Comparison of ENCODE assay signal across 28 mouse cellular contexts in genomic region chr1:137561686-137562085, GRCm38 (mm10).
DNase-seq lines count a peak whose midpoint lies in the region; ATAC-seq and TF ChIP-seq lines count a peak whose summit lies in the region.
"Had no signal": no experiment of that assay in that cellular context is flagged by ENCODE, and none has a peak within 500 bp of the region (broad histone marks: within the 10 kb centered on the region; RNA-seq: fewer than 3 reads in every experiment).

No protein-coding gene starts in this region.

- H3K79me2 ChIP-seq in liver, adult 2 months (ENCODE audit: control insufficient read depth, insufficient read depth, low read length): no peaks in the 10 kb centered on the region

- H3K4me1 ChIP-seq in heart, embryonic 16.5 days (ENCODE audit: control insufficient read depth, insufficient read depth, low read length): peaks cover 3% of the 10 kb centered on the region; the same call in 1 of the 2 replicates
- peaks cover 2% of the 10 kb centered on the region; the same call in 1 of the 2 replicates for H3K4me1 ChIP-seq in liver, adult 2 months (ENCODE audit: control insufficient read depth, insufficient read depth, low read length)
- H3K4me1 ChIP-seq in midbrain, embryonic 11.5 days (ENCODE audit: control insufficient read depth, insufficient read depth, low read length): no peaks in the 10 kb centered on the region
- no peaks in the 10 kb centered on the region for H3K4me1 ChIP-seq in midbrain, embryonic 14.5 days (ENCODE audit: control insufficient read depth, insufficient read depth, low read length)
- H3K4me1 ChIP-seq: forebrain, embryonic 12.5 days; neural tube, embryonic 12.5 days had no signal

- no peak for TF ChIP-seq POLR2A in liver, adult 2 months (IDR thresholded peaks at IDR 0.05; ENCODE audit: extremely low read depth, insufficient read depth, low read length)

- no peak for TF ChIP-seq CTCF in liver, adult 2 months (IDR thresholded peaks at IDR 0.05; ENCODE audit: low read depth, low read length)

- 48% methylated on average over 3 of the region's 3 CpGs for WGBS in heart, embryonic 16.5 days
- 34% methylated on average over 3 of the region's 3 CpGs for WGBS in liver, adult 2 months
- 82% methylated on average over 3 of the region's 3 CpGs for WGBS in midbrain, embryonic 11.5 days
- WGBS in midbrain, embryonic 14.5 days: 78% methylated on average over 3 of the region's 3 CpGs

- H3K4me3 ChIP-seq in heart, embryonic 16.5 days (ENCODE audit: low read length): no peak overlapping the region
- no peak overlapping the region for H3K4me3 ChIP-seq in liver, adult 2 months (ENCODE audit: insufficient read depth, low read depth, low read length)
- no peak overlapping the region for H3K4me3 ChIP-seq in midbrain, embryonic 11.5 days (ENCODE audit: low read depth, low read length)
- no peak overlapping the region for H3K4me3 ChIP-seq in midbrain, embryonic 14.5 days (replicated peaks; ENCODE audit: low read depth, low read length)
- H3K4me3 ChIP-seq: embryonic facial prominence, embryonic 10.5 days; embryonic facial prominence, embryonic 15.5 days; forebrain, embryonic 12.5 days; limb, embryonic 13.5 days; neural tube, embryonic 12.5 days had no signal

- no peak overlapping the region for H3K9ac ChIP-seq in heart, embryonic 16.5 days (ENCODE audit: low read length)
- H3K9ac ChIP-seq in liver, adult 2 months (ENCODE audit: low read depth, low read length): no peak overlapping the region
- no peak overlapping the region for H3K9ac ChIP-seq in midbrain, embryonic 11.5 days (ENCODE audit: low read length)
- H3K9ac ChIP-seq in midbrain, embryonic 14.5 days (replicated peaks; ENCODE audit: low read length): no peak overlapping the region
- H3K9ac ChIP-seq: embryonic facial prominence, embryonic 15.5 days; forebrain, embryonic 12.5 days; forebrain, postnatal 0 days; limb, embryonic 13.5 days; lung, embryonic 14.5 days; neural tube, embryonic 12.5 days had no signal

- H3K27ac ChIP-seq in heart, embryonic 16.5 days (ENCODE audit: low read length): peak overlapping the region; percentile 69
- H3K27ac ChIP-seq in liver, adult 2 months (replicated peaks; ENCODE audit: insufficient read depth, low read depth, low read length): no peak overlapping the region
- H3K27ac ChIP-seq in midbrain, embryonic 11.5 days (ENCODE audit: low read depth, low read length): no peak overlapping the region
- H3K27ac ChIP-seq in midbrain, embryonic 14.5 days (replicated peaks; ENCODE audit: low read depth, low read length): no peak overlapping the region
- H3K27ac ChIP-seq: embryonic facial prominence, embryonic 10.5 days; embryonic facial prominence, embryonic 15.5 days; forebrain, embryonic 12.5 days; limb, embryonic 13.5 days; neural tube, embryonic 12.5 days had no signal

- no peaks in the 10 kb centered on the region for H3K9me3 ChIP-seq in heart, embryonic 16.5 days (replicated peaks; ENCODE audit: control insufficient read depth, low read length)
- H3K9me3 ChIP-seq in midbrain, embryonic 11.5 days (ENCODE audit: control insufficient read depth, low read length): no peaks in the 10 kb centered on the region
- no peaks in the 10 kb centered on the region for H3K9me3 ChIP-seq in midbrain, embryonic 14.5 days (ENCODE audit: control insufficient read depth, low read length)
- H3K9me3 ChIP-seq: embryonic facial prominence, embryonic 10.5 days; embryonic facial prominence, embryonic 15.5 days; forebrain, embryonic 12.5 days; limb, embryonic 13.5 days; neural tube, embryonic 12.5 days had no signal

- no peak for ATAC-seq in heart, embryonic 16.5 days (replicated peaks; ENCODE audit: extremely low read depth, insufficient read depth, low FRiP score)
- no peak for ATAC-seq in midbrain, embryonic 11.5 days (ENCODE audit: low FRiP score)
- ATAC-seq in midbrain, embryonic 14.5 days (ENCODE audit: low FRiP score, low TSS enrichment): no peak
- ATAC-seq: activated CD4-positive, CD25-positive, alpha-beta regulatory T cell, adult 4 months; forebrain, postnatal 0 days; hindbrain, embryonic 16.5 days; midbrain, embryonic 16.5 days had no signal

- H3K27me3 ChIP-seq in heart, embryonic 16.5 days (ENCODE audit: control insufficient read depth, insufficient read depth, low read length): no peaks in the 10 kb centered on the region
- H3K27me3 ChIP-seq in liver, adult 2 months (ENCODE audit: control insufficient read depth, insufficient read depth, low read length): no peaks in the 10 kb centered on the region
- no peaks in the 10 kb centered on the region for H3K27me3 ChIP-seq in midbrain, embryonic 11.5 days (ENCODE audit: control insufficient read depth, insufficient read depth, low read length)
- no peaks in the 10 kb centered on the region for H3K27me3 ChIP-seq in midbrain, embryonic 14.5 days (ENCODE audit: control insufficient read depth, insufficient read depth, low read length)
- H3K27me3 ChIP-seq: embryonic facial prominence, embryonic 15.5 days; forebrain, embryonic 12.5 days; limb, embryonic 13.5 days; neural tube, embryonic 12.5 days had no signal

- DNase-seq in heart, adult 8-10 months (ENCODE audit: low spot score): no peak
- DNase-seq in liver, adult 2 months (ENCODE audit: extremely low read depth, low read depth, low spot score): peak; percentile 50
- DNase-seq in liver: no peak
- DNase-seq in midbrain, embryonic 11.5 days (ENCODE audit: low spot score, missing footprints): peak; percentile 60
- no peak for DNase-seq in midbrain, embryonic 14.5 days
- DNase-seq in adrenal gland, adult 8-10 months: no peak
- DNase-seq in cerebellum, postnatal 4 days (ENCODE audit: low spot score in 2 of 2): no peak
- DNase-seq: adrenal gland, adult 2 months; cerebellum, adult 2 months; cerebellum, postnatal 14 days; forebrain, postnatal 0 days; heart, postnatal 10 days; kidney, adult 18-20 months; kidney, postnatal 10 days; layer of hippocampus, adult 9-11 months; right cerebral cortex, adult 18-20 months; spleen, adult 18-20 months; thymus, postnatal 14 days had no signal

- no peak overlapping the region for H3K4me2 ChIP-seq in heart, embryonic 16.5 days (ENCODE audit: low read depth, low read length)
- H3K4me2 ChIP-seq in midbrain, embryonic 11.5 days: no peak overlapping the region
- H3K4me2 ChIP-seq in midbrain, embryonic 14.5 days (ENCODE audit: low read length): no peak overlapping the region
- H3K4me2 ChIP-seq: embryonic facial prominence, embryonic 15.5 days; forebrain, embryonic 12.5 days; limb, embryonic 13.5 days; lung, embryonic 14.5 days; neural tube, embryonic 12.5 days had no signal

- no peaks in the 10 kb centered on the region for H3K36me3 ChIP-seq in heart, embryonic 16.5 days (ENCODE audit: control insufficient read depth, insufficient read depth)
- no peaks in the 10 kb centered on the region for H3K36me3 ChIP-seq in liver, adult 2 months (ENCODE audit: control insufficient read depth, insufficient read depth, low read length)
- H3K36me3 ChIP-seq in midbrain, embryonic 11.5 days (ENCODE audit: control insufficient read depth, insufficient read depth, low read length): no peaks in the 10 kb centered on the region
- H3K36me3 ChIP-seq in midbrain, embryonic 14.5 days (ENCODE audit: control insufficient read depth, insufficient read depth, low read length): no peaks in the 10 kb centered on the region
- H3K36me3 ChIP-seq: embryonic facial prominence, embryonic 10.5 days; embryonic facial prominence, embryonic 15.5 days; forebrain, embryonic 12.5 days; limb, embryonic 13.5 days; neural tube, embryonic 12.5 days had no signal

Comparison
In these comparisons a context has a peak if more than half of its experiments do, and no peak if none do; other contexts are left out.
1. DNase-seq: peak in liver, adult 2 months (single experiment) and midbrain, embryonic 11.5 days (single experiment); none in heart, adult 8-10 months (single experiment), liver (single experiment), midbrain, embryonic 14.5 days (single experiment), adrenal gland, adult 8-10 months (single experiment) and cerebellum, postnatal 4 days (0 of 2).